Mouse (Mus musculus) left cerebral cortex, postnatal 10 days (tissue): ENCODE data around the gene BC025920. TPM values are rescaled to one million over a fixed set of nuclear protein-coding genes. Genes with fewer than 3 reads are reported as not detected.

ENCODE experiments used
- DNase-seq, 2 experiments: peaks; one replicate each; pipeline ENCODE4 v3.0.0; 2021 to 2022; ENCODE audit warnings: low spot score in 2 of 2, mixed read lengths in 1 of 2; ENCODE audit errors: extremely low spot score in 1 of 2
- intact Hi-C: fragments of 180-260 bp; cut with DNase I; formaldehyde crosslinking; loops from one replicate; pipeline ENCODE4 v1.15.1; 2025
- total RNA-seq, 2 experiments: library from RNA; stranded (reverse); gene quantifications; 2 replicates each; pipeline ENCODE4 v1.2.3; 2021

Gene BC025920
- total RNA-seq, 2 experiments from 2014 or later: 1.9 to 2.2 TPM

GRCm38 (mm10) chr10:81599630-81600029, 6.4 kb upstream of the BC025920 start:
- intact Hi-C loops: loop anchor here (10.0 kb wide), 1 partner anchor 45 kb away; the partner anchor contains the start of gene Aes
- no peak for DNase-seq

DNA sequence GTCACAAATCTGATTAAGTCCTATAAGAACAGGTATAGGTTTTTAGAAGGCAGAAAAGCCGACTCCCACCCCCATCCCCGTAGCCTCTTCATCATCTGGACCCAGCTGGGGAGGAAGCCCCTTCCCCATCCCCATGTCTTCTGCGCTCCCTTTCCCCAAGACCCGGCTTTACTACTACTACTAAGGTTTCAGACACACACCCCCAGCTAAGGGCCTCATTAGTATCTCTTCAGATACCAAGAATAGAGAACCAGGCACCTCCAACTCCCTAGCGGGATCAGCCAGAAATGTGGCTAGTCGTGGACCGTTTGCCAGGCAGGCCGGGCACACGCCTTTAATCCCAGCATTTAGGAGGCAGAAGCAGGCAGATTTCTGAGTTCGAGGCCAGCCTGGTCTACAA, 6.0 kb upstream of the BC025920 start:
- intact Hi-C loops: loop anchor here (10.0 kb wide), 1 partner anchor 45 kb away; the partner anchor contains the start of gene Aes
- no peak for DNase-seq

GRCm38 (mm10) chr10:81600738-81601203, 5.3 kb upstream of the BC025920 start, which contains the start of gene Tle6:
Tle6 (minus strand) TSS chr10:81601073.
- peak; percentile 93 to 96 for DNase-seq
- intact Hi-C loops: loop anchor here (10.0 kb wide), 1 partner anchor 46 kb away; the partner anchor contains the start of gene Aes

DNA sequence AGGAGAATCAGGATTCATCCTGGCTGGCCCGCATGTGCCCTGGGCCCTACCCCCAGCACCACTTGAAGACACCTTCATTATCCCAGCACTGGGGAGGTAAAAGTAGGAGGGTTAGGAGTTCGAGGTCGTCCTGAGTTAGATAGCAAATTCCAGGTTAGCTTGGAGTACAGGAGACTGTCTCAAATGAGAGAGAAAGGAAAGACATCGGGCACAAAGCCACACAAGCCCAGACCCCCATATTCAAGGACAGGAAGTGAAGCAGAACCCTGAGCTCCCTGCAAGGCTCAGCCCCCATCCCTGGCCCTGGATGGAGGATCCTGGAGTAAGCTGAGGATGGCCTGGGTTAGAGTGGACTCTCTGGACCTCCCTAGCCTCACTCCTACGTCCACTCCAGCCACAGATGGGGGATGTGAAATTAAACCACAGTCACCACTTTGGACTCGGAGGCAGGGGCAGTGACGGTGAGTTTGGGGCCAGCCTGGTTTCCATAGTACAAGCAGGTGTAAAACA, 4.6 kb upstream of the BC025920 start:
- no peak for DNase-seq
- intact Hi-C loops: loop anchor here (10.0 kb wide), 1 partner anchor 47 kb away; the partner anchor contains the start of gene Aes

- no peak for DNase-seq
- intact Hi-C loops: loop anchor here (10.0 kb wide), 1 partner anchor 48 kb away; the partner anchor contains the start of gene Aes
Measured at GRCm38 (mm10) chr10:81602741-81603151, 3.3 kb upstream of the BC025920 start.

GRCm38 (mm10) chr10:81604019-81604967, 1.8 kb upstream of the BC025920 start:
- DNase-seq: no peak

GRCm38 (mm10) chr10:81604968-81605665, 953 bp upstream of the BC025920 start:
- peak; percentile 86 to 90 for DNase-seq
- intact Hi-C loops: loop anchor here (2.0 to 10.0 kb wide), 2 partner anchors 50 to 102 kb away; partner anchors contain the start of gene Aes

More at GRCm38 (mm10) chr10:81604019-81604967, 1.8 kb upstream of the BC025920 start:
- intact Hi-C loops: loop anchor here (2.0 to 10.0 kb wide), 2 partner anchors 49 to 101 kb away; partner anchors contain the start of gene Aes

GRCm38 (mm10) chr10:81605666-81605973, 450 bp upstream of the BC025920 start:
- intact Hi-C loops: loop anchor here (2.0 to 10.0 kb wide), 2 partner anchors 51 to 103 kb away; partner anchors contain the start of gene Aes
- DNase-seq: no peak

DNA sequence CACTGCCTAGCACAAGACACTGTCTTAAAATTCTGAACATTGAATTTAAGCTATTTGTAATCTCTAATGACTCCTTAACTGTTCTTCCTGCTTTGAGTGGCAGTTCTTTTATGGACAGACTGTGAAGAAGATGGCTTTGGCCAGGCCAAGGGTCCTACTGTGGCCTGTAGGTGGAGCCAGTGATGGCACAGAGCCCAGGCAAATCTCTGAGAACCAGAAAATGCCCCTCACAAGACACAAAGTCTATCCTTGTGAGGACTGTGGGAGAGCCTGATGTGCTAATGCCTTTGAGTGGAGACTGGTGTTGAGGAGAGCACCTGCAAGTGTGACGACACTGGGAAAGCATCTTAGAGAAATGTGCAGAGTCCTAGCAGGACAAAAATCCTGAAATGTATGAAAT, 2.2 kb downstream of the BC025920 start:
- intact Hi-C loops: loop anchor here (10.0 kb wide), 1 partner anchor 54 kb away; the partner anchor contains the start of gene Aes
- DNase-seq: no peak

- intact Hi-C loops: no loop called here
Measured at GRCm38 (mm10) chr10:81612779-81613178, 6.7 kb downstream of the BC025920 start.

GRCm38 (mm10) chr10:81615486-81615885, 9.4 kb downstream of the BC025920 start:
- intact Hi-C loops: no loop called here
- no peak for DNase-seq

More at GRCm38 (mm10) chr10:81612779-81613178, 6.7 kb downstream of the BC025920 start:
- no peak for DNase-seq

DNA sequence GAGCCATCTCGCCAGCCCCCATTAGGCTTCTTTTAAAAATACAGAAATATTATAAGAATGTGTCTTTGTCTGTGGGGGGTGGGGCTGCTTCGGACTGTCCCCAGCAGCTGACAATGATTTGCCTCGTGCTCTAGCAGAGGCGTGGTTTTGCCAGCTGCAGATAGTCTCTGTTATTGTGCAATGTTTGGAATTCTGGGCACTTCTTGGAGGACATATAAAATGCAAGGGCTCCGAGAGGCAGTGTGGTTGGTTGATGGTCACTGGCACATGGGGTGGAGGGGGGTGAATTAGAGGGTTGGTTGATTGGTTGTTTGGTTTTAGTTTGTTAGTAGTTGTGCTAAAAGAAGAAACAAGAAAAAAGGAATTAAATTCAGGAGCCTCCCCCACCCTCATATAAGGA, 13.9 kb downstream of the BC025920 start:
- intact Hi-C loops: no loop called here
- no peak for DNase-seq

DNA sequence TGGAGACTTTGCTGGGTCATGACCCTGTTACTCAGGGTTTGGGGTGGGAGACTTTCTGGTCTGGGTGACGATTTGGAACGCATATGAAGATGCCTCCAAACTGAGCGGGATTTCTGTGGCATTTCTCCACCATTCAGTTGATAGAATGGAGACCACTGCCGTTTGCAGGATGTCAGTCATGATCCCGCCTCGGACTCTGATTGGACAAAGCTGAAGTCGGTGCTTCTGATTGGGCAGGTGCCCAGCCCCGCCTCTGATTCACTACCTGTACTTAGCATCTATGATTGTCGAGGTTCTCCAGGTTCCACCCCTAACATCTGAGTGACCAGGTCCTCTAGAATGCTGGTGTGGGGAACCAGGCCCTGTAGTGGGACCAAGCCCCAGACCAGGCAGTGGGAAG, 14.7 kb downstream of the BC025920 start:
- intact Hi-C loops: no loop called here
- DNase-seq: no peak

DNA sequence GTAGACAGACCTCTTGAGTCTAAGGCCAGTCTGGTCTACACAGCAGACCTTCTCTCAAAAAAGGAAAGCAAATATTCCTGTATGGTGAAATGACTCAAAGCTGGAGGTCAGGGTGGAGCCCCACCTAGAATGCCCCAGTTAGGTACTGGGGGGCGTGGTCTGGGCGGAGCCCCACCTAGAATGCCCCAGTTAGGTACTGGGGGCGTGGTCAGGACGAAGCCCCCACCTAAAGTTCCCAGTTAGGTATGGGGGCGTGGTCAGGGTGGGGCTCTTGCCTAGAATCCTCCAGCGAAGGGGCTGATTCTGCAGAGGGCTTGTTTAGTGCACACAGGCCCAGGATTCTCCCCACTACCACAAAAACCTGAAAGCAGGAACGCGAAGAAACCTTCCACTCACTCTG, 17.4 kb downstream of the BC025920 start:
- no peak for DNase-seq
- intact Hi-C loops: no loop called here

DNA sequence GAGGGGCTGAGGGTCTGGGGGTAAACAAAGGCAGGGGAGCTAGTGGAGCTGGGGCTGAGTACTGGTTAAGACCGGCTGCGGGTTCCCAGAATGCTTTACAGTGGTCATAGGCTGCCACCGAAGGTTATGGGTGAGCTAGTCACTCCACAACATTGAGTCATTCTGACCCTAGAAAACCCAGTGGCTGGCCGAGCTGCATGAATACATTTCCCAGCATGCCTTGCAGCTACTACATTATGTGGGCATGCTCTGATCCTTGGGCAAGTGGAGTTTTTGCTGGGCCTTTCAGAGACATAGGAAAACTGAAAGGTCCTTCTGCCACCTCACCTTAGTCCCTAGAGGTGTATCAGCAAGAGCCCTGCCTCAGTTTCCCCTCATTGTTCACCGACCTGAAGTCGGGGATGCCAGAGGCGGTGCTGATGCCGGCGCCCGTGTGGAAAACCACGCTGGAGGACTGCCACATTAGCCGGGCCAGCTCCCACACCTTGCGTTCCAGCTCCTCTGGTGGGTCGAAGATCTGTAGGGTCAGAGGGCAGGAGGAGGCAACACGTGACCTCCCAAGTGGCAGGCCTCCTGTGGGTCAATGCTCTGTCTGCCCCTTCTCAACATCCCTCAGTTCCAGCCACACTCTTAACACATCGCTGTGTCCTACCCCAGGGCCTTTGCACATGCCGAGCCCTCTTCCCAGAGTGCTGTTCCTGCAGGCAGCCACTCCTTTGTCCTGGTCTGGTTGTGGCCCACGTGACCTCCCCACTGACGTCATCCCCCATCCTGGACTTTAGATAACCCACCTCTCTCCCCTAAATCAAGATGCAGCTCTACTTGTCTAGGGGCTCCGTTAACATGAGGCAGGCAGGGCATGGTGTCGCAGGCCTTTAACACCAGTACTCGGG, 20.3 kb downstream of the BC025920 start:
- no peak for DNase-seq
- intact Hi-C loops: loop anchor here (5.0 kb wide), 1 partner anchor 546 kb away; no protein-coding TSS in a partner anchor

GRCm38 (mm10) chr10:81626994-81627835, 21.1 kb downstream of the BC025920 start, which contains the start of gene Sirt6:
Sirt6 (minus strand) TSS chr10:81627797.
- intact Hi-C loops: loop anchor here (5.0 kb wide), 1 partner anchor 545 kb away; no protein-coding TSS in a partner anchor
- peak; percentile 91 to 95 for DNase-seq

GRCm38 (mm10) chr10:81627836-81628220, 21.8 kb downstream of the BC025920 start:
- intact Hi-C loops: loop anchor here (5.0 kb wide), 1 partner anchor 544 kb away; no protein-coding TSS in a partner anchor
- DNase-seq: peak in 1 of 2 experiments; percentile 63
